Mouse (Mus musculus): Measurements from ENCODE around the gene Fgfr1op.
"Not testable (repeated sequence)": the region's sequence is repeated elsewhere in the genome, so short reads cannot be mapped to it uniquely, and the experiment has no call there.

Fgfr1op gene

DNA sequence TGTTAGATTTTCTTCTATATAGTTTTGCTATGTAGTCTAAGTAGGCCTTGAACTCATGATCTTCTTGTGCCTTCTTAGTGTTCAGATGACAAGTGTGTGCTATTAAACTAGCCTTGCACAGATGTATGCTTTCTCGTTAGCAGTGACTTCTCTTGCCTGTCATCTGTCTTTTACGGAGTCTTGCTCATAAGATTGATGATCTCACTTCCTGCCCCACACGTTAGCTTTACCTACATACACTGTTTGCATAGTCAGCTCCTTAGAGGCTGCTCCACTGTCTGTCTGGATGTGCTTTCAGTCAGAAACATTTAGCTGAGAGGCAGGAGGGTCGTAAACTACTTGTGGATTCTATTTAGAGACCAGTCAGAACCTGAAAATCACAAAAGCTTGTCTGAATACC, 5.8 kb downstream of the Fgfr1op start:
- no peak for DNase-seq

DNA sequence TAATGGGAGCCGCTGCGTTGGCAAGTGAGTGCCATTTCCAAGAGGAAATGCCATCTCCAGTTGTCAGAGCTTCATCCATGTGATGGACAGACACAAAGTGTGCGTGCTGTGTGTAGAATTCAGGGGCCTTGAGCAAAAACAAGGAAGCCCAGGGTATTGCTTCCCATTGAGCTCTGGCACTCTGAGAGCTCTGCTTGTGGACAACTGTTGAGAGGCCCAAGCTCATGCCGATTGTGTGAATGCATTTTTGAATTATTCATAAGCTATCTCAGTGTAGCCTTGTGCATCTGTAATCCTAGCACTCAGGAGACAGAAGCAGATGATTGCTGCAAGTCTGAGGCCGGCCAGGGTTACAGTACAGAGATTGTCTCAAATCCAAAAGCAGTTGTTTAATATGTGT, 11.8 kb downstream of the Fgfr1op start:
- DNase-seq: no peak

DNA sequence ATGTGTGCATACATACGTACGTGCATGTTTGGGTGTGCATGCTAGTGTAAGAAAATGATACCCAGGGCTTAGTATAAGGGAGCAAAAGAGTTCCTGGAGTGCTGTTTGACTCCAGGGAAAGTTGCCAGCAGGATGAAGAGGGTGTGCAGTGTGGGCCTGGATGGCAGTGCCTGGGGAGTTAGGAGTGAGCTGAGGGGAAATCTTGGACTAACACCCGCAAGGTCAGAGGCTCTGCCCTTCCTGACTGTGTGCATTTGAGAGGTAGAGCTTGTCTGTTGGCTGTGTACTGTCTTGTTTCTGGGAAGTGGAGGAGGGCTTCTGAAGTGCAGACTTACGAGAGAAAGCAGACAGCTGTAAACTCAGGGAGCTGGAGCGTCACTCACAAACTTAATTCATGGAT, 18.5 kb downstream of the Fgfr1op start:
- DNase-seq: no peak

DNA sequence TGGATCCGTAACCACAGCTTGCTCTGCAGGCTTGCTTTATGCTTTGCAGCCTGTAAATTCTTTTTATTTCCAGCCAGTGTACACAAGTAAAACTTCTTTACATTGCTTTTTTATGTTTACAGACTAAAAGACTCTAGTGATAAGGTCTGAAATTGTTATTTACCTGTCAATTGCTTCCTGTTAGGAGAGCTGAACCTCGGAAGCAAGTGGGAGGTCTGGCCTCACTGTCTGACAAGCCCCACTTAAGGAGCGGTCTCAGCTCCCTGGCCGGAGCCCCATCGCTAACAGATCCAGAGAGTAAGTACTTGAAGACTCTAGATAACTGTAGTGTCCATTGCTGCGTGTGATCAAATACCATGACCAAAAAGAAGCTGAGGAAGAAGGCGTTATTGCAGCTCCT, 18.9 kb downstream of the Fgfr1op start:
- DNase-seq: no peak

DNA sequence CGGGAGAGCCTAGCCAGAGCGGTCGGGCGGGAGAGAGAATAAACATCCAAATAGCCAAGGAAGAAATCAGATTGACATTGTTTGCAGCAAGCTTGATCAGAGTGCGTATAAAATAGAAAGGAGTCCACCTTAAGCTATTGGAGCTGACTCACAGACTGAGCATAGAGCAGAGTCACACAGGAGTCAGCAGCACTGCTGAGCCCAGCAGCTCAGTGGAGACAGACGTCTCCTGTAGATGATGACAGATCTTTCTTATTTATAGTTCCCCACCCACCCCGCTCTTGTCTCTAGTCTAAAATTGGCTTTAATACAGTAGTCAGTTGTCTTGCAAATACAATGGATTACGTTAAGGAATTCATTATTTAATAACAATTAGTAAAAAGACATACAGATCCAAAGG, 28.4 kb downstream of the Fgfr1op start:
- DNase-seq: no peak

DNA sequence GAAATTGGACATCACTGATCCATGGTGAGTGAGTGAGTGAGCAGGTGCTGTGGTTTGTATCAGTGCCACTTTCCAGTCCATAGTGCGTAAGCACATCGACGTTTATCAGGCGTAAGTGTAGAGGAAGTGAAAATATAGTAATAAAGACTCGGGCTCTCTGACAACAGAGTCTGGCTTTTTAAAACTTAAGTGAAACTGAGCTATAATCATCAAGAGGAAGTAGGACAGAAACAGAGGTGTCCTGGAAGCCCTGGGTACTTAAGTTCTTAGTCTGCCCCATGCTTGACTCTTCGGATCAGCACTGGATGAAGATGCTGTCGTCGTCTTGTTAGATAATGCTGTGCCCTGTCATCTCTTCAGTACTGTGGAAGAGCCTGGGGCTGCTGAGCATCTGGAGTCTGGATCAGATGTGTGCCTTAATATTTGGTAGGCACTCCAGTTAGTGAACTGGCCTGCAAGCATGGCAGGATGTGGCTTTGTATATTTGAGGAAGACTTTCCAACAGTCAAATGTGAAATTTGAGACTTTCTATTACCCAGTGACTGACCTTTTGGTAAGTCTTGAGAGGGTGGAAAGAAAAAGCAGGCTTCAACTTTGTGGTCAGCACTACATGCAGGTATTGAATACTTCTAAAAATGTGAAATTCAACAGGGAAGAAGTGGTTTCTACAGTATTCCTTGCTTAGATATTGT, 30.5 kb downstream of the Fgfr1op start:
- DNase-seq: no peak

DNA sequence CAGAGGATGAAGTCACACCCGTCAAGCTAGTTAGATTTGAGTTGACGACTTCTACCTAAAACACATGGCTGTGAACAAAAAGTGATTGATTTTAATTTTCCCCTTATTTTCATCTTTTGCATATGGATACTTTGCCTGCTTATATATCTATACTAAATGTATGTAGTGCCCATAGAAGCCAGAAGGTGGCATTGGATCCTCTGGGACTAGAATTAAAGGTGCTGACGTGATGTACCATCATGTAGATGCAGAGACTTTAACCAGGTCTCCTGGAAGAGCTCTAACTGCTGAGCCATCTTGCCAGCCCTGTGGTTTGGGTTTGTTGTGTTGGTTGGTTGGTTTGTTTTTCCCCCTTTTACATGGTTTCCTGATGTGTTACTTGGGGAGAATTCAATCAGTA, 32.4 kb downstream of the Fgfr1op start:
- DNase-seq: no peak

DNA sequence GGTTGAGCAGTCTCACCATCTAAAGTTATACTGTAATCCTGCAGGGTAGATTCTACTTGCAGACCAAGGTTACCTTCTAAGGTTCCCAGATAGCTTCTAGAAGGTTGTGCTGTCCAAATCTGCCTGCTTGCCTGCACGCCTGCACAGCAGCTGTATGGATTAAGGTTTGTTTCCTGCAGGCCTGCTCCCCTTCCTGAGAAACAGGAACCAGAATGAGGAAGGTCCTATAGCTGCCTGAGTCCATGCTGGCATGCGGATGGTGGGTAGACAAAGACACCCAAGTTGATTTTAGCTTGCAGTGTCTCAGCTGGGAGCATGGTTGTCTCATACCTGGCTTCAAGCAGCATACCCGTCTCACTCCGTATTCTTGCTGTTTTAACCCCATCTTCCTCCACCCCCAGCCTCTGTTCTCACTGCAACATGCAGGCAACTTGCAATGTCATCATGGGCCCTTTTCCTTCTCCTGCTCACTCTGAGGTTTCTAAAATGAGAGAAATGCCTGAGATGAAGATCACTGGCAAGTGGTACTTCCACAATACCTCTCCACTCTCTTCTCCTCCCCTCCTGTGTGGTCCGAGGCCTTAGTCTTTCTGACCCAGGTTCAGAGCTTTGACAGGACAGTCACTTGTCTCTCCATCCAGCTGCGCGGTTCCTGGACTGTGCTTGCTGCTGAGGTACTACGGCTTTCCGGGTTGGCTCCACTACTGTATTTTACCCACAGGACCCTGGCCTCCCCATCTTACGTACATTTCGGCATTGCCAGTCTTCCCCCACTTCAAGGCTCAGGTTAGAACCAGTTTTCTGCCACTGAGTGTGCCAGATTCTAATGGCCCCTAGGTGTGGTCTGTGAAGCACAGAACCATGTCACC, 34.0 kb downstream of the Fgfr1op start:
- no peak for DNase-seq

DNA sequence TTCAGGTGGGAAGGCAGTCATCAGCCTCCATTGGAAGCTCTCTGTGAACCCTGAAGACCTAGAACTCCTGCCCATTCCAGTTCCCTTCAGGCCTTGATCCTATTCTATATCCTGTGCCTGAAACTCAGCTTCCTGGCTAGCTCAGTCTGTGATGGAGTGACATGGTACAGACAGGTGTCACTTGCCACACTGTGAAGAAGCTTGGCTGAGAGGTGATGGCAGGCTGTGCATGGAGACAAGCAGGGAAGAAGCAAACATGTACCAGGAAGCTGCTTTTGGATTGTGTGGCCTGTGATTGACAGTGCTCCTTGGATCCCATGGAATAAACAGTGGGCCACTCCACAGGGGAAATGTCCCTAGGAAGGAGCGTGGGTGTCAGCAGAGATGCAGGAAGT, 34.6 kb downstream of the Fgfr1op start:
- no peak for DNase-seq

DNA sequence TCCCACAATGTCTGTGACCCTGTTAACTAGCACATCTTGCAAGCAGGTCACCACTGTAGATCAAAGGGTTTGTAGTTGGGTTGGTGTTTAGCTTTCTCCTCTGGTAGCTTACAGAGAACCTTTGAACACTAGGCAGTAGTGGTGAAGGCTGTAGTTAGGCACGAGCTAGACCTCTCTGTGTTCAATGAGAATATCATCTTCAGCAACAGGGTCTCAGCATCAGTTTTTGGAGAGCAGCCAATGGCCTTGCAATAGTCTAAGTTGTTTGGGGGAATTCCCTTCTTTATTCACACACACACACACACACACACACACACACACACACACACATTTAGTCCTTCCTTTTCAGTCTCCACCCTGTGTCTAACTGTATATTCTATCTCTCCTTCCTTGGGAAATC, 38.2 kb downstream of the Fgfr1op start:
- DNase-seq: no peak

DNA sequence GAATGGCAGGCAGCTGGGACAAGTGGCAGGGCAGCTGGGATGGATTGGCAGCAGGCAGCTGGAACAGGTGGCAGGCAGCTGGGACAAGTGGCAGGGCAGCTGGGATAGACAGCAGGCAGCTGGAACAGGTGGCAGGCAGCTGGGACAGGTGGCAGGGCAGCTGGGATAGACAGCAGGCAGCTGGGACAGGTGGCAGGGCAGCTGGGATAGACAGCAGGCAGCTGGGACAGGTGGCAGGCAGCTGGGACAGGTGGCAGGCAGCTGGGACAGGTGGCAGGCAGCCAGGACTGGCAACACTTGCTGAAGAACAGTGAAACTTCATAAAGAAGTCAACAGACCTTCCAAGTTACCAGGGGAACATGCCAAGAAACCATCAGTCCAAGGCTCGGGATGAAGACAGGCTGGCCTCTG, 39.9 kb downstream of the Fgfr1op start:
- DNase-seq: not testable (repeated sequence)

DNA sequence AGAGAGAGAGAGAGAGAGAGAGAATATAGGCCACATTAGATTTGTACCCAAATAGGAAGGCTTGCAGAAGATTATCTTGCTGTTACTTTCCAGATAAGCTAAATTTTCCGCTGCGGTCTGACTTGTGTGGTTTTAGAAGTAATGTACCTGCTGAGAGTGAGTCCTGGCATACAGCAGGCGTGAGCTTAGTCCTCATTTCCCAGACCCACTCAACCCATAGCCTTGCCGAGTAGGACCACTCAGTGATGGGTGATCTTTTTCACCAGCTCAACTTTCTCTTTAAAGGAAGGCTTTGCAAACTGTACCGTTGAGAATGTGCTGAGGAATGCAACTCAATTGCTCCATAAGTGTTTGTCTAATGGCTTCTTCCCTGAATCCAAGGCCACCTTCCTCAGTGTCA, 41.4 kb downstream of the Fgfr1op start:
- DNase-seq: no peak

DNA sequence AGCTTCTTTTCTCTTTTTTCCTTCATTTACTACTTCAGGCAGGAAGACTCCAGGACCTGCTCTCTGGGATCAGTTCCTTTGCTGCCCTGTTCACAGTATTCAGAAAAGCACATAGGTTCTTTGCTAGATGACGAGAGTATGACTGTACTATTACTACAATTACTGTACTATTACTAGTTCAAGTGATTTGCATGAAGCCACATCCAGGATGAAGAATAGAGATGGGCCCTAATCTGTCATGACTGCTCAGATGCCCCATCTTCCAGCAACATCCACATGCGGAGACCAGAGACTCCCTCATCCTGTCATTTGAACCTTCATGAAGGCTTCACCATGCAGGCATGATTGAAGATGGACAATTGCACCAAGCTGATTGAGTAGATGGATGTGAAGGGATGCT, 44.4 kb downstream of the Fgfr1op start:
- DNase-seq: no peak

DNA sequence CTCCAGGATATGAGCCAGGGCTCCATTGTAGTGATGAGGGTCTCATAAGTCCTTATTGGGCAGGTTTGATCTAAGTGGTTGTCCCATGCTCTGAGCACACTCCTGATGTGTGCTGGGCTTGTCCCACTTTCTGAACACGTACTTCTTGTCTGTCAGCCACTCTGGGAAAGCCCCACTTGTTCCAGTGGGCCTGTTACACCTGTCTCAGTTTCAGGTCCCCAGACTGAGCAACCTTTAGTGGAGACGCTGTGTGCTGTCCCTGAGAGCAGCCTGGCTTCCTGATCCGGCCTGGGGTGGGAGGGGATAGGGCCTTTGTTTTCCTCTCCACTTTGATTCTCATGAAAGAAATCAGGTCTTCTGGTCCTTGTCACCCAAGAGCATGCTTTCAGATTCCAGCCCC, 44.9 kb downstream of the Fgfr1op start:
- no peak for DNase-seq

DNA sequence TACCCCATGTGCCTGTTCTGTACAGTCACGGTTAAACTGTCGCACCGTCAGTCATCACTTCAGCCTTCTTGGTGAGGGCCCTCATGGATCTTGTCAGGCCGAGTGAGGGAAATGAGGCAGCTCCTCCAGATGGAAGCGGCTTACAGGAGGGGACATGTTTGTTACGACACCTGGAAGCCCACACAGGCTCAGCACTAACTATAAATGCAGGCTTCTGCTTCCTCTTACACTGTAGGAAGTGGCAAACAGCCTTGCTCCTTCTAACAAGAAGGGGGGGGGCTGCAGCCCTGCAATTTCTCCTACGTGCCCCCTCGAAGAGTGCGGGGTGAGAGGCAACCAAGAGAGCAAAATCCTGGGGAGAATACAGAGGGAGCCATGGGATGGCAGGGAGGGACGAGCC, 45.4 kb downstream of the Fgfr1op start:
- DNase-seq: no peak

DNA sequence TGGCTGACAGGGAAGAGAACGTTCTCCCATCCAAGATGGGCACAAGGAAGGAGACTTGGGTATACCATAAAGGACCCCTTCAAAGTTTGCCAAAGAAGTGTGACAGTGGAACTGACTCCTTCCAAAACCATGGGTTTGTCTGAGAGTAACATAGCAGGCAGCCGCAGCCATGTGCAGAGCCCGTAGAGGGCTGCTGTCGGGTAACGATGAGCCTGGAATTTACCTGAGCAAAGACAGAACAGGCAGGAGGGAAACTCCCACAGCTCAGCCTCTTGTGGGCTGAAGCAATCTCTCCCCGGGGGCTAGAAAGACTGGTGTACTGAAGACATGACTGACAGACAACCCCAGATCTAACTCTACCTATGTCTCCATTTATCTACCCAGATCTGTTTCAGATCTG, 46.1 kb downstream of the Fgfr1op start:
- DNase-seq: no peak

DNA sequence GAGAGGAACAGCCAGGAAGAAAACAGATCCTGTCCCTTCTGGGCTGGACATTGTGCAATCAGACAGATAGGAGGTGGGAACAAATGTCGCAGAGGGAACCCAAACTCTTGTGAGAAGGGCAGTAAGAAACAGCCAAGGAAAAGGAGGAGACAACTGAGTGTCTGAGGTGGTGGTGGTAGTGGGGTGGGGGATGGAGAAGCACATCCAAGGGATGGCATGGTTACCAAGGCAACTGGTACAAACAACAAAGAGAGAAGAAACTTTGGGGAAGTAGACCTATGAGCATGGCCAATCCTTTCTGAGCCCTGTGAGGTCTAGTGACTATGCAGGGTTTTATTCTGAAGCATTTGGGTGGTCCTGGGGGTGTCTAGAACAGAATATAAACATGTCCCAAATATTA, 49.1 kb downstream of the Fgfr1op start:
- no peak for DNase-seq

DNA sequence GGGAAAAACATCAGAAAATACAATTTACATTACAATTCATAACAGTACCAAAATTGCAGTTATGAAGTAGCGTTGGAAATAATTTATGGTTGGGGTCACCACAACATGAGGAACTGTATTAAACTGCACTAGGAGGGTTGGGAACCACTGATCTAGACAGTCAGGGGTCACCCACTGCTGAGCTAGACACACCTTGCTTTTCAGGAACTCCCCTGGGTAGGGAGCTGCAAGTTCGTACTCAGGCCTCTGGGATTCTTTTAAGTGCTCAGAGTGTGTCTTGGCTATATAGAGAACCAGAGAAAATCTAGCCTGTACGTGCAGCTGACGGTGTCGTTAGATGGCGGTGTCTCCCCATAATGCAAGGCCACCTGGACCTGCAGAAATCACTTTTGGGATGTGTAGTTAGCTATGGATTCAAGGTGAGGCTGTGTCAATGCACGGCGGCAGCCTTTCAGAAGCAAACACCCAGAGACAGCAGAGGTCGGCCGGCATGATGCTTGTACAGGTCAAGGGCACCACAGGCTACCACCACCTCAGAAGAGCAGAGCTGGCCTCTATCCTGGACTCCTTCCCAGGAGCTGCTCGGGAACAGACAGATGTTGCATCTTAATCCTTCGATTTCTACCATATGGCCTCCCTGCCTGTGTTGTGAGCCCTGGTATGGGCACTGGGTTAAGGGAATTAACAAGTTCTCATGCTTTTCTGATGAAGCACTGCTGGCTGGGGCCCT, 49.9 kb downstream of the Fgfr1op start:
- peak in 1 of 2 experiments; percentile 8 for DNase-seq

DNA sequence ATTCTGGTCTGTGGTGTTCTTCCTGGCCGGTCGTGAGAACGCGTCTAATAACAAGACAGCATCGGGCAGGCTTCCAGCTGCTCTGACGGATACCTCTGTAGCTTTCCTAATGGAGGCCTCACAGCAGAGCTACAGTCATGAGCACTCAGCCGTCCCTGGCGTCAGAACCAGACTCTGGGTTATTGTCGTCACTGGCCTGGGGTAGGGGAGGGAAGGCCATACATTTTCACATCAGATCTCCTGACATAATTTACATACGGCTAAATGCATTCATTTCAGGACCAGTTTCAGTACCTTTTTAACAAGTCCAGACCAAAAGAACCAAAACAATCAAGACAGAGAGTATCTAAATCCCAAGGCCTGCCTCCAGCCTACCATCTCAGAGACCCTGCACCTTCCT, 57.9 kb downstream of the Fgfr1op start:
- peak in 1 of 2 experiments; percentile 27 for DNase-seq

DNA sequence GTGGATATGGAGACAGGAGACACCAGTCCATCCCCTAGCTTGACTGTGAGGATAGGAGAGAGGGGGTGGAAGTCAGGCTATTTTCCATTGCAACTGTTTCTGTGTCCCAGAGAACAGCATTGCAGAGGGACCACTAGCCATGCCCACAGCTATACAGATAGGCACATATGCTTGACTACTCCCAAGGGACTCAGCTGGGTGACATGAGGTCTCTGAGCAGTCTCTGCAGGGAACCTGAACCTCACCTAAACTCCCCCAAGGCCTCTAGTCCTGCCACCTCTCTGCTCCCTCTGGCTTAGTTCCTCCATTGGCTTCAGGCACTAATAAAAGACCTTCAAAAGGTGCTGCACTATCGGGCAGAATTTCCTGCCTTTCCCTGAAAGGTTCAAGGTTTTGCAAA, 58.8 kb downstream of the Fgfr1op start:
- DNase-seq: no peak

DNA sequence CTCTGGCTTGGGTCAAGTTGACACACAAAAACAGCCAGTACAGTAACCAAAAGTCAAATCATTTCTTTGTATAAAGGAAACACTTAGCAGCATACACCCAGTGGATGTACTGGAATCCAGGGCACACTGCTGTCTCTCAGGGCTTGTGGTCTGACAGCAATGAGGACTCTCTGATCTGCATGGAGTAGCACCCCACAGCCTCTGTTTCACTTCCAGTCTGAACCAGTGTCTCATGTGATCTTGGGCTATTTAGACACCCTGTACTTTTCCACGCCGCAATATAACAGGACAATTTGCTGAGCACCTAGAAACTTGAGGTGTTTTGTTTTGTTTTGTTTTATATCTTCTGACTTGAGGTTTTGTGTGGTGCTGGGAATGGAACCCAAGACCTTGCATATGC, 59.9 kb downstream of the Fgfr1op start:
- no peak for DNase-seq

DNA sequence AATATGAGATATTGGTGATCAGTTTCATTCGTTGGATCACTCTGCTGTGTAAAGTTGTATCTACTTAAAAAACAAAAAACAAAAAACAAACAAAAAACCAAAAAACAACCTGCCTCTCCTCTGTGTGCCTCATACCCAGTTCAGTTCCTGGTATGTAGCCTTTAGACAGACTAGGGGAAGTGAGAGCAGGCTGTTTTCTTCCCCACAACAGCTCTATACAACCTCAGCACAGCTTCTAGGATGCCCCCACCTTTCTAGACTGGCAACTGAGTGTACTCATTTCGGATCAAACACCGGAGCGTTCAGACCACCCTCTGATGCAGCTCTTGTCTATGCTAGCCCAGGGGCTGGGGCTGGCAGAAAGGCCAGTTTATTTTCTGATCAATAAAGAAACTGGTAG, 60.4 kb downstream of the Fgfr1op start:
- DNase-seq: no peak

DNA sequence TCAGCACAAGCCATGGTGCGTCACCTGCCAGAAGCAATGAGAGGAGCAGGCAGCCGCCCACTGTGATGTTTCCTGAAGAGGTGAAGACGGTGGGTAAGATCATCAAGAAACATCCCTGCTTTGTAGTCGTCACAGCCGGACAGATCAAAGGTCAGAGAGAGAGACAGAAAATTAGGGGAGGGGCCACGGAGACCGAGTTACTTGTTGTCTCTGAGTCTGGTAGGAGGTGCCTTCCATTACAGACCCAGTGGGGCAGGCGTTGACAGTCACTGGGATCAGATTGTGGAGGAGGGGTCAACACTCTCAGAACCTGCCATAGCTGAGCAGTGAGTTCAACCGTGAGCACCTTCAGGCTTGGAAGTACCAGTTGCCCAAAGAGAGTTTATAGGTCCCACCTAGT, 63.3 kb downstream of the Fgfr1op start:
- DNase-seq: no peak

DNA sequence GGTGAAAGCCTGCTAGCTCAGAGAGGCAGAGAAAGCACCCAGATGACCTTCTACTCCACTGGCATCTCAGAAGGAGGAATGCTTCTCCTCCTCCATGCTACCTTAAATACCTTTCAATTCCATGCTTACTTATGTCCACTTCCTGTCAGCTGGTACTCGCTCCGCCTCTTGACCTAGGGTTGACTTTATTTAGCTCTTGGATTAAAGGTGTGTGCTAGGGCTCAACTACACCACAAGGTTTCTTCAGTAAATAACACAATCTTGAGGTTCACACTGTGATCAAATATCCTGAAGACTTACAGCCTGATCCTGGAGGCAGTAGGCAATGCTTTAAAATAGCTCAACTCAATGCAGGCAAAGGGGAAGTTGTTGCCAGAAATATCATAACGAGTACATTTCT, 64.3 kb downstream of the Fgfr1op start:
- no peak for DNase-seq

Measured in cerebellum, postnatal 25 days (tissue).